Mouse (Mus musculus) forebrain, postnatal 0 days (tissue): ENCODE results near the gene Map4k2. TPM values are rescaled to one million over a fixed set of nuclear protein-coding genes. Genes with fewer than 3 reads are reported as not detected.

Experiments used
- ATAC-seq: fragments of 200-750 bp; cut with Nextera tagmentation; 2 replicates; pipeline ENCODE4 v1.8.0; 2017; ENCODE audit warnings: mild to moderate bottlenecking, moderate library complexity
- DNase-seq: peaks from one replicate; pipeline ENCODE4 v3.0.0-alpha.2; 2015
- H3K27ac ChIP-seq: fragments of 300-500 bp; sonication (generic); 2 replicates; pipeline ENCODE4 v1.5.1; 2014; ENCODE audit warnings: low read depth, mild to moderate bottlenecking, antibody characterized with exemption, low read length, moderate library complexity, mixed read lengths
- H3K27me3 ChIP-seq: fragments of 300-500 bp; sonication (generic); 2 replicates; pipeline ENCODE4 v1.6.1; 2014; ENCODE audit warnings: mild to moderate bottlenecking, low read length, mixed read lengths; ENCODE audit not compliant: insufficient read depth
- H3K36me3 ChIP-seq: fragments of 300-500 bp; sonication (generic); 2 replicates; pipeline ENCODE4 v1.6.1; 2014; ENCODE audit warnings: mild to moderate bottlenecking, moderate library complexity; ENCODE audit not compliant: insufficient read depth
- H3K4me1 ChIP-seq: fragments of 300-500 bp; sonication (generic); 2 replicates; pipeline ENCODE4 v1.6.1; 2014; ENCODE audit warnings: antibody characterized with exemption; ENCODE audit not compliant: insufficient read depth
- H3K4me2 ChIP-seq: fragments of 300-500 bp; sonication (generic); 2 replicates; pipeline ENCODE4 v1.6.1; 2014; ENCODE audit warnings: low read depth, mild to moderate bottlenecking, moderate library complexity
- H3K4me3 ChIP-seq: fragments of 300-500 bp; sonication (generic); 2 replicates; pipeline ENCODE4 v1.5.1; 2014; ENCODE audit warnings: low read depth, low read length, mixed read lengths
- H3K9ac ChIP-seq: fragments of 300-500 bp; sonication (generic); 2 replicates; pipeline ENCODE4 v1.6.1; 2014; ENCODE audit warnings: mild to moderate bottlenecking
- H3K9me3 ChIP-seq: fragments of 300-500 bp; sonication (generic); 2 replicates; pipeline ENCODE4 v1.6.1; 2016; ENCODE audit warnings: low read length
- CTCF ChIP-seq: sonication (generic); IDR thresholded peaks from 2 replicates; pipeline ENCODE4 v1.5.1; 2016; ENCODE audit warnings: antibody characterized with exemption, control low read depth, low read depth
- WGBS: fragments of 180-500 bp; shearing (Covaris S2); extraction: QIAGEN DNeasy Blood & Tissue Kit; methylation state at CpG from one replicate; pipeline ENCODE4 v1.1.7; 2014; 5-methylcytosine and 5-hydroxymethylcytosine counted together
- polyA plus RNA-seq: library from polyadenylated mRNA; unstranded; fragments of >200 nt; fragmentation: Nextera tagmentation; extraction: Ambion mirVana; gene quantifications from 2 replicates; pipeline ENCODE4 v1.2.1, GENCODE M21; 2015
- total RNA-seq: library from RNA; depleted of rRNA; stranded (reverse); fragments of >200 nt; gene quantifications from 2 replicates; pipeline ENCODE4 v1.2.3, GENCODE M21; 2014

Gene Map4k2
- total and polyA plus RNA-seq, 2 experiments from 2014 or later = 9.7 to 55.8 TPM

GRCm38 (mm10) chr19:6314513-6314912, 26.4 kb upstream of the Map4k2 start:
- no peak overlapping the region for H3K27ac ChIP-seq
- H3K27me3 ChIP-seq = no peaks in the 10 kb centered on the region
- DNase-seq = no peak
- H3K4me2 ChIP-seq = no peak overlapping the region
- H3K4me3 ChIP-seq = no peak overlapping the region
- H3K9me3 ChIP-seq = no peaks in the 10 kb centered on the region
- H3K9ac ChIP-seq = no peak overlapping the region
- TF ChIP-seq CTCF = no peak
- 85% methylated on average over 8 of the region's 8 CpGs for WGBS
- ATAC-seq = no peak
- H3K36me3 ChIP-seq = peaks cover 9% of the 10 kb centered on the region; the same call in 1 of the 2 replicates
- H3K4me1 ChIP-seq = no peaks in the 10 kb centered on the region

GRCm38 (mm10) chr19:6315573-6315972, 25.4 kb upstream of the Map4k2 start:
- Histone ChIP-seq H3K4me3 (no peak overlapping the region), H3K36me3 (peaks cover 13% of the 10 kb centered on the region; the same call in 1 of the 2 replicates), H3K9ac (no peak overlapping the region), H3K4me1 (no peaks in the 10 kb centered on the region), H3K27me3 (no peaks in the 10 kb centered on the region), H3K4me2 (no peak overlapping the region), H3K9me3 (no peaks in the 10 kb centered on the region), H3K27ac (no peak overlapping the region)
- TF ChIP-seq CTCF = no peak
- WGBS = 65% methylated on average over 14 of the region's 14 CpGs
- DNase-seq (no peak), ATAC-seq (no peak)

GRCm38 (mm10) chr19:6318145-6318544, 22.8 kb upstream of the Map4k2 start:
- Histone ChIP-seq H3K9ac (no peak overlapping the region), H3K4me3 (no peak overlapping the region), H3K9me3 (no peaks in the 10 kb centered on the region), H3K27me3 (no peaks in the 10 kb centered on the region), H3K27ac (no peak overlapping the region), H3K36me3 (peaks cover 15% of the 10 kb centered on the region; the same call in 1 of the 2 replicates), H3K4me1 (no peaks in the 10 kb centered on the region), H3K4me2 (no peak overlapping the region)
- no peak for ATAC-seq
- TF ChIP-seq CTCF = no peak
- WGBS = 91% methylated on average over 12 of the region's 12 CpGs
- no peak for DNase-seq

DNA sequence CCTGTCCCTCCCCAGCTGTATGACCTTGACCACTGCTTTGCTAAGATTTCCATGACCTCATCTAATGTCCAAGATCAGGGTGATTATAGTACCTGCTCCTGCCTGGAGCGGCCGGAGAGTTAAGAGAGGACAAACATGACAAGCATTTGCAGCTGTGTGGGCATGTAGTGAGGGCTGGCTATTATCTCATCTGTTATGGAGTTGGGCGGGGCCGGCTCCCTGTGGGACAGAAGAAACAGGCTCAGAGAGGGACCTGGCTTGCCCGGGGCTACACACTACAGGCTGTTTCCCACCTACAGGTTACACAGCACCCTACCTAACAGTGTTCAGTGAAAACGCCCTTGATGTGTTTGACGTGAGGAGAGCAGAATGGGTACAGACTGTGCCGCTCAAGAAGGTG, 19.6 kb upstream of the Map4k2 start:
- Histone ChIP-seq H3K36me3 (peaks cover 6% of the 10 kb centered on the region; the same call in 1 of the 2 replicates), H3K9me3 (no peaks in the 10 kb centered on the region), H3K4me1 (no peaks in the 10 kb centered on the region), H3K9ac (no peak overlapping the region), H3K27me3 (no peaks in the 10 kb centered on the region), H3K4me2 (no peak overlapping the region), H3K4me3 (no peak overlapping the region), H3K27ac (no peak overlapping the region)
- 87% methylated on average over 8 of the region's 8 CpGs for WGBS
- DNase-seq = no peak
- no peak for TF ChIP-seq CTCF
- no peak for ATAC-seq

DNA sequence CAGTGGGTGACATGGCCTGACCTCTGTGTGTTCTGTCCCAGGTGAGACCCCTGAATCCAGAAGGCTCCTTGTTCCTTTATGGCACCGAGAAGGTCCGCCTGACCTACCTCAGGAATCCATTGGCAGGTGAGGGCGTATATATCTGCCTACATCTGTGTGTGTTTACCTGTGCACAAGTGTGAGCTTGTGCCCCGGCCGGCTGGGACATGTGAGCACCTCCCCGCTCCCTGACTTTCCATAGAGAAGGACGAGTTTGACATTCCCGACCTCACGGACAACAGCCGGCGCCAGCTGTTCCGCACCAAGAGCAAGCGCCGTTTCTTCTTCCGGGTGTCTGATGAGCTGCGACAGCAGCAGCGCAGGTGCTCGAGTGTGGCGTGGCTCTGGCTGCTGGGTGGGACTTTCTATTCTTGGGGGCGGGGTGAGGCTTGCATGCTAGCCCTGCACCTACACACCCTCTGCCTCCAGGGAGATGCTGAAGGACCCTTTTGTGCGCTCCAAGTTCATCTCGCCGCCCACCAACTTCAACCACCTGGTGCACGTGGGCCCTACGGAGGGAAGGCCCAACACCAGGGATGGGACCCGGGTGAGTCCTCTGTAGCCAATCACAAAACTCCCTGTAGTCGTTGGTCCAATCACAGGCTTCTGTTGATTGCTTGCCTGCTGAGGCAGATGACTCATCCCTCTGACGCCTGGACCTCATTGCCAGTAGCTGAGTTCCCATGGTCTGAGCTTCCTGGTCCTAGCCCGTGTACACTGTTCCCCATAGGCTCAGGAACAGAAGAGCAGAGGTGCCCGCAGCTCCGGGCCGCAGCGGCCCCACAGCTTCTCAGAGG, 18.9 kb upstream of the Map4k2 start:
- H3K4me2 ChIP-seq = no peak overlapping the region
- no peak overlapping the region for H3K9ac ChIP-seq
- H3K36me3 ChIP-seq = peaks cover 6% of the 10 kb centered on the region; the same call in 1 of the 2 replicates
- no peaks in the 10 kb centered on the region for H3K9me3 ChIP-seq
- no peak; the same call in 1 of the 2 replicates for ATAC-seq
- H3K4me1 ChIP-seq = no peaks in the 10 kb centered on the region
- no peak for TF ChIP-seq CTCF
- no peak overlapping the region for H3K27ac ChIP-seq
- no peak for DNase-seq
- H3K4me3 ChIP-seq = no peak overlapping the region
- no peaks in the 10 kb centered on the region for H3K27me3 ChIP-seq
- WGBS = 89% methylated on average over 33 of the region's 33 CpGs

DNA sequence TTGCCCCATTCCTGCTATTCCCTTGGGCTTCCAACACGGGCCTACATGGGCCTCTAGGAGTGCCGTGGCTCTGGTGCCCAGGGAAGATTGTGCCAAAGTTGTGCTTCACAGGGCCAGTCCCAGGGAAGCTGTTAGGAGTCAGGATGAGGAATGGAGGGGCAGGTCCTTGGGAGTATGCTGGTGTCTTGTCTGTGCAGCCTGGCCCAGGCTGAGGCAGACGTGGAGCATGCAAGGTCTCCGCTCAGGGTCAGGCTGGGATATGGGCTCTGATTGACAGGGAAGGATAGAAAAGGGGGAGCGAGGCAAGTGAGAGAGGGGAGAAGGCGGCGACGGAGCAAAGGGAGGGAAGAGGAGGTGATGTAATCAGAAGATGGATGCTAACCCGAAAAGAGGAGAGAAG, 16.2 kb upstream of the Map4k2 start:
- H3K27me3 ChIP-seq = no peaks in the 10 kb centered on the region
- H3K9me3 ChIP-seq = no peaks in the 10 kb centered on the region
- H3K9ac ChIP-seq = no peak overlapping the region
- no peak for ATAC-seq
- H3K4me1 ChIP-seq = no peaks in the 10 kb centered on the region
- no peak overlapping the region for H3K27ac ChIP-seq
- H3K4me3 ChIP-seq = no peak overlapping the region
- no peak for TF ChIP-seq CTCF
- WGBS = 76% methylated on average over 9 of the region's 9 CpGs
- no peak for DNase-seq
- H3K4me2 ChIP-seq = no peak overlapping the region
- H3K36me3 ChIP-seq = peaks cover 6% of the 10 kb centered on the region; the same call in 1 of the 2 replicates

DNA sequence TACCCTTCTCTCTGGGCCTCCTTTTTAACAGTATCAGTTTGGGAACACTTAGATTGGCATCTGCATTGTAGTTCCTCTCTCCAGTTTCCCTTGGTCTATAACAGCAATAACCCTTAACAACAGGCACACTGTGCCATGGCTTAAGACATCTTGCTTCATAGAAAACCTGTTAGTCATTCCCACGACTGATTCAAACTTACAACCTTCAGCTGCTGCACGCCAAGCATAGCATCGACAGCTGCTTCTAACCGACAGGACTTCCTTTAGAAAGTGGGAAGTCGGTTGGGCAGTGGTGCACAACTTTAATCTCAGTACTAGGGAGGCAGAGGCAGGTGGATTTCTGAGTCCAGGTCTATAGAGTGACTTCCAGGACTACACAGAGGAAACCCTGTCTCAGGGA, 9.8 kb upstream of the Map4k2 start:
- ATAC-seq (no peak), DNase-seq (no peak)
- H3K4me3 ChIP-seq = no peak overlapping the region
- 61% methylated on average over 5 of the region's 5 CpGs for WGBS
- H3K9ac ChIP-seq = no peak overlapping the region
- H3K4me2 ChIP-seq = no peak overlapping the region
- no peak overlapping the region for H3K27ac ChIP-seq
- TF ChIP-seq CTCF = no peak
- no peaks in the 10 kb centered on the region for H3K36me3 ChIP-seq
- H3K4me1 ChIP-seq = peaks cover 3% of the 10 kb centered on the region; the same call in 1 of the 2 replicates
- no peaks in the 10 kb centered on the region for H3K27me3 ChIP-seq
- H3K9me3 ChIP-seq = no peaks in the 10 kb centered on the region
